Mouse (Mus musculus) naive thymus-derived CD4-positive, alpha-beta T cell, adult 2 months (primary cell): Measurements from ENCODE around the gene Col9a1.

Source experiments
- DNase-seq: peaks from one replicate; pipeline ENCODE4 v3.0.0-alpha.2; 2011; ENCODE audit warnings: low read depth

The Col9a1 gene

DNA sequence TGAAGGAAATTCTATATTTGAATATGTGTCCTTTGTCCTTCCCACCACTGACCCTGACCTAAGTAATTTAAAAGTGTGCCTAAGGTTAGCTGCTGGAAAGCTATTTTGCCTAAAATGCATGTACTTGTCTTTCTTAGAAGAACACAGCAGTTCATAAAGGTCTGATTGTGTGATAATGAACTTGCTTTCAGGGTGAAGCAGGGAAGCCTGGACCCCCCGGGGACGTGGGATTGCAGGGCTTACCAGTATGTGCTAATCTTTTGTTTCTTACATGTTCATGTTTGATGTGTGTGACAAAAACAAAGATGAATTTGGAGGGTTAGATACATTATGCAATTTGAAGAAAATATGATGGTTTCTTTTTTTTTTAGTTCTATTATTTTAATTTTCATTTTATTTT lies 44.8 kb downstream of the Col9a1 start:
- DNase-seq = no peak

DNA sequence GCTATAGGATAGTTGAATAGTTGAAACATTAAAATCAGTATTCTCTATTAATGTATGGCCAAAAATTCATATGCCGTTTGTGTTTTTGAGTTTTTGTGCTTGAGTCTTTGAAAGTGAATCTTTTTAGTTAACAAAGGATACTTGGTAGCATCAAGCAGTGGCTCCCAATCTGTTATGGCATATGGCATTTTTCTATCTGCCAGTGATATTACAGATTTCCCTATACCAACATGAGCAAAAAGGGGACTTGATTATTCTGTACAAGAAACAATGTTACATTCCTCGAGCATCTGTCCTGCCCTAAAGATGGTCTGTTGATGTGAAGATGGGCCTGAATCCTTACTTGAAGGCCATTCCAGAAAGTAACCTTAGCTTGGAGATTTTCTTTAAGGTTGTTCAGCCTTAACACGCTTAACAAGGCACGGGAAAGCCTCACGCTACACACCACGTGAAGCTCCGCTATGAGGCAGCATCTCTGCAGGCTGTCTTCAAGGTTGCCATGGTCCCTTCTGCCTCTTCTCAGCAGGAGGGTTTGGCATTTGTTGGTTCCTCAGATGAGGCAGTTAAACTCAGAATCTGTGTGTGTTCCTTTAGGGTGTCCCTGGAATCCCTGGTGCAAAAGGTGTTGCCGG lies 45.7 kb downstream of the Col9a1 start:
- DNase-seq = no peak

DNA sequence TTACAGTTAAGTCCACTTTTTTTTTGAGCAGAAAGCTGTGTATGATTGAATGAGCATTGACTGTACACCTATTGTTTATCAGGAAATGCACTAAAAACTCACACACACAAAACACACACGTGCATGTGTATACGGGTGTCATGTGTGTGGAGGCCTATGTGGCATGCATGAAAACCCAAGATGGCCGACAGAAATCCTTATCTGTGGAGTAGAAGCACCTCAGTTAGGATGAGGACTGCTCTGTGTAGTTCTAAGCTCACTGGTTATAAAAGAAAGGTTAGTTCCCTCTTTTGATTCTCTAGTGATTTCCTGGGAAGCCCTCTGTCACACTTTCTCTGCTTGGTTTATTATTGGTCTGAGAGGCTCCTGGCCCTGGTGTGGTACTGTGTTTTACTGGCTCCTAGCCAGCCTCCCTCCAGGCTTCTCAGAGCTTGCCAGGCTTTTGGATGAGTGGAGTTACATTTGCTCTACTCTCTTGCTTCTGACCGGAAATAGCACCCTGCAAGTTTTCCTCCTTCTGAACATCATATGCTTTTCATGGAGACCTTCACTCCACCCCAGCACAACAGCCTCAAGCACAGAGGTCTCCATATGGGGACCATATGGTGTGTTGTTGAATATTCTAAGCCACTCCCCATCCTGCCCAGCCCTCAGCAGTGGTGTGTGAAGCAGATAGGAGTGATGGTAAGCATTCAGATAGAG lies 48.6 kb downstream of the Col9a1 start:
- no peak for DNase-seq

DNA sequence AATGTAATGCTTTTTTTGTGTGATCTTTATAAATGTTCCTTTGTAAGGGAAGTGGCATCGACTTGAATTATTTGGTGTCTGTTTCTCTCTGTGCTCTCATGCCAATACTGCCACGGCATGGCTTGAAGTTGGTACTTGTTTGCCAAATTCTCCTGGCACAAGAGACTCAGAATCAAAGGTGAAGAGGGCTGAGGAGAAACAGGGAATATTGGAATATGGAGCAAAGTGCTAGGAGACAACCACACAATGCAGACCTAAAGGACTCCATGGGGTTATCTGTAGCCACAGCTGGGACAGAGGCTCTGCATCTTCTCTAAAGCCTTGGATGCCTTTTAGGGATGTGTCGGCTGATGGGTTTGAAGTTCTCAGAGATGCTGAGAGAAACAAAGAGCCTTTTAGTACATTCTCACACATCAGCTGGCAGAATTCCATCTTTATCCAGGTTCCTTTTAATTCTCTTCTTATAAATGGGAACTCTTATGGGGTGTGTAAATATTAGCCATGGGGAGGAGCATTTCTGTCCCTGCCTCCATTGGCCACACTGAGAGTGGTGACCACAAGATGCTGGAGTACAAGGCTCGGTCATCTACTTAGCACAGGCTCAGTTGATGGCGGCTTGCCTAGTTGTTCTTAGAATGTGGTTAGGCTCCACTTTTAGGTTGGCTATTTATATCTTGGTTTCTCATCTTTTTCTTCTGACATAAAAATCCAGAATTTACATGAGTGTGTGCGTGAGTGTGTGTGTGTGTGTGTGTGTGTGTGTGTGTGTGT lies 49.7 kb downstream of the Col9a1 start:
- no peak for DNase-seq

DNA sequence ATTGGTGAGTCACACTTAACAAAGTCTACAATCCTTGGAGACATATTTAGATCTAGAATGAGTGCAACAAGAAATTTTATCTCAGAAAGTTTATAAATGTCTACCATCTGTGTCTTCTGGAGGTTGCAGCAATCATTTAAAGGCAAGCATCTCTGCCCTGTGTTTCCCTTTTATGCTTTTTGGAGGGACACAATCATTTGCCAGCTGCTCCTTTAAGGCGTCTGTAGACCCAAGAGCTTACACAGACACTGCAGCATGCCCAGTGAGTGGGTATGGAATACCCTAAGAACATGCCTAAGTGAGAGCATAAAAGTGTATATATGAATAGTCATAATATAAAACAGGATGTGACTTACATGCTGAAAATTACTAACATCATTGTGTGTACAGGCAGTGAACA lies 52.1 kb downstream of the Col9a1 start:
- DNase-seq = no peak

DNA sequence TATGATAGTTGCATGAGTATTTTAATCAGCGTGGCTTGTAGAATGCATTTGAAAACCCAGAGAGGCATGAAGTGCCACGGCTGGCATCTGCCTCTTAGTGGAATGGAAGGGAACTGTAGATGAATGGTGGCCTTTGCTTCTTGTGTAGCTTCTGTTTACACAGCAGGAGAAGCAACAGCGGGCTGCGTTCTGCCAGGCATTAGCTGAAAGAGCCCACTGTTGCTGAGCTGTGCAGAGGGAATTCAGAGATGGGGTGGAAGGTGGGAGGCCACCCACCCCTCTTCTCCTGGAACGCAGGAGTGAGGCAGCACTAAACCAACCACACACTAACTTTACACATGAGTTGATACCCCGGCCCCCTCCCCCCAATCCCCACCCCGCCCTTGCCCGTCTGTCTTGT lies 53.0 kb downstream of the Col9a1 start:
- no peak for DNase-seq

DNA sequence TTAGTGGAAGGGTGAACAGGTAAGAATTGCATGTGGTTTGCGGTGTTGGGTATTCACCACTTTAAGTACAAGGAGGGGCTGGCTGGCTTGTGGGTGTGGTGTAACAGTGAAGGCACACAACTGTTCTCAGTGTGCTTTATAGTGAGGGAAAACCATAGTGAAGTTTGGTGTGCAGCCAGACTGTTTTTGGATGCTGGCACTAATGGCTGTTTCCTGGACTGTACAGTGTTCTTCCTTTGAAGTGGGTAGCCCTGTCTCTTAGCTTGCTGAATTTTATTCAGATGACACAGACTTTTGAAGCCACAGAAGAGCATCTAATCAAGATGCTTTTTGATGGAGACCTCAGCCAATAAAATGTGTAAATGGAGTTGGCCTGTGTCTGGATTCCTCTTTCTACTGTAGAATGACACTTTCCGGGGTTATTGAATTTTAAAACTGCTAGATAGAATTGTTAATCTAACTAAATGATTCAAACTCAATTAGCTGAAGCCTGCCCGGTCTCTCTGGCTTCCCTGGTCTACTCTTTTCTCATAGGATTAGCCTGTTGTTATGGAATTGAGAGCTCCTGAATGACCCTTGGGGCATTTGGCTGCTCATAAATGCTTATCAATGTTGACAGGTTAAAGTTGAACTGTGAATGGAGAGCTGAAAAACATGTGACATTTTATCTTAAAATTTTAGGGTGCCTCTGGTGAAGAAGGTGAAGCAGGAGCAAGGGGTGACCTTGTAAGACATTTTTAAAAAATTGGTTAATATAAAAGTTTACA lies 54.3 kb downstream of the Col9a1 start:
- no peak for DNase-seq

DNA sequence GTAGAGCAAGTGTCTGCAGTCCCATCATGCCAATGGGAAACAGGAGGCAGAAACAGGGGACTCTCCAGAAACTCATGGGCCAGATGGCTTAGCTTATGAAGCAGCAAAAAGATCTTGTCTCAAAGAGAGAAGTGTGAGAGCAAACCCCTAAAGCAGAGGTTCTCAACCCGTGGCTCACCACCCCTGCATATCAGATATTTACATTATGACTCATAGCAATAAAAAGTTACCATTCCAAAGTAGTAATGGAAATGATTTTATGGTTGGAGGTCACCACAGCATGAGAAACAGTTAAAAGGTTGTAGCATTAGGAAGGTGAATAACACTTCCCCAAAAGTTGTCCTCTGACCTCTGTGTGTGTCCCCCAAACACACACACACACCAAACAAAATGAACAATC lies 58.9 kb downstream of the Col9a1 start:
- no peak for DNase-seq

DNA sequence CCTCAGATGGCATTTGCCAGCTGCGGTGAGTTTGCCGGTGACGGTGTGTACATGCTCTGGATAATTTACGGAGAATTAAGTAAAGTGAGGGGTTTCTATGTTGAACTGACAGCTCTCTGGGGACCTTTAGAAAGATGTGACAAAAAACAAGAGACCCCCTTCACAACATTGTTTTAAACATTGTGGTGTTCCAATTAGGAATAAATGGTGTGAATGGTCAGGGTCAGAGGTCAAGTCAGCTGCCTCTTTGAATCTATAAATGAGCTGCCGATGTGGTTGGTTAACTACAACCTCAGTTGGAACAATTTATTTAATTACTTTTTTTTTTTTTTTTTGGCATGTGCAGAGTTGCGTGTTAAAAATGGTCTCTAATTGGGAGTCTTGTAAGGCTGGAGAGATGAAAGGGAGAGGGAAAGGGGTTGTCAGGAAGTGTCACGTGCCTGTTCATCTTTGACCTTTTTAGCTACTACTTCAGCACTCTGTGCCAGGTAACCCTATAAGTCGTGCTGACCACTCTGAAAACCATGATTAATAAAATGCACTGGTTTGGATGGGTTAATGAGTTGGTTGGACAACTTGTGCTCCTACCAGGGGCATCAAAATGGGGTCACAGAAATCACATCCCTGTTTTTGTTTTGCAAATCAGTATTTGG lies 62.8 kb downstream of the Col9a1 start:
- DNase-seq = no peak

DNA sequence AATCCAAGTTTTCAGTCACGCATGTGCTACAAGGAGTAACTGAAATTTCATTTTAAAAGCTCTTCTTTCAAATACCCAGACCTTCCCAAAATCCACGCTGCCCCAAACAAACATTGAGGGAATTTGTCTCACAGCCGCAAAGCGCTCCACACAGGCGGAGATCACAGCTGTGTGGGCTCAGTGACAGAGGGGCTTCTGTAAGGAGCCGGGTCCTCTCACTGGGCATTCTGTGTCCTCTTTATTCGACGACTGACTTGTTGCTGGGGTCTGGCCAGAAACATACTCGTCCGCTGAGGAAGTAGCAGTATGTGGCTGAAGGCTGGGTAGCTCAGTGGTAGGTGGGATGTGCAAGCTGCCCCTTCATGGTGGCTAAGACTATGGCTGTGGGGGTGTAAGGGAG lies 67.5 kb downstream of the Col9a1 start:
- DNase-seq = no peak

DNA sequence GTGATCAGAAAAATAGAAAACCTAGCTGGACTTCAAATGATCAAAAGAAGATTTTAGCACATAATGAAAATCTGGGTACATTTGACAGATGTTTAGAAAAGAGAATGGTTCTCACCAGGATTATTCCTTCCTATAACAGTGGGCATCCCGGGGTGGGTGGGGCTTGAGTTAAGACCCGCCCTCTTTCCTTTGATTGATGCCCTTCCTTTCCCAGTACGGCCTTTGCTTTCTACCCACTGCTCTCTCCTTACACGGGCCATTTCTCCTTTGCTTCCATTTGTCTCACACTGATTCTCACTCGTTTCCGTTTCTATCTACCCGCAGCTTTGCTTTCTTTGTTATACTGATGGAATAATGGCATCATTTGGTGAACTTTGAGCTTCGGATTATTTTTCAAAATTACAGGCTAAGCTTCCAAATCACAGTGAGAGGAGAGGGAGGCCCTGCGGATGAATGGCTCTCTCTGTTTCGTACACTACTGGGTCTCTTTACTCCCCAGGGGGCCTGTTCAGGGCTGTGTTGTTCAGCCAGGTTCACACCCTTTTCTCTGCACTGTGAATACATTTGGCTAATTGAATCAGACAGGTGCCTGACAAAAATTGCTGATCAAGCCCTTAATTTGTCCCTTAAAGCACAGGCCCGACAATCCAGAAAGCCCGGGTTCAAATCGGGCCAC lies 68.4 kb downstream of the Col9a1 start:
- DNase-seq = no peak

DNA sequence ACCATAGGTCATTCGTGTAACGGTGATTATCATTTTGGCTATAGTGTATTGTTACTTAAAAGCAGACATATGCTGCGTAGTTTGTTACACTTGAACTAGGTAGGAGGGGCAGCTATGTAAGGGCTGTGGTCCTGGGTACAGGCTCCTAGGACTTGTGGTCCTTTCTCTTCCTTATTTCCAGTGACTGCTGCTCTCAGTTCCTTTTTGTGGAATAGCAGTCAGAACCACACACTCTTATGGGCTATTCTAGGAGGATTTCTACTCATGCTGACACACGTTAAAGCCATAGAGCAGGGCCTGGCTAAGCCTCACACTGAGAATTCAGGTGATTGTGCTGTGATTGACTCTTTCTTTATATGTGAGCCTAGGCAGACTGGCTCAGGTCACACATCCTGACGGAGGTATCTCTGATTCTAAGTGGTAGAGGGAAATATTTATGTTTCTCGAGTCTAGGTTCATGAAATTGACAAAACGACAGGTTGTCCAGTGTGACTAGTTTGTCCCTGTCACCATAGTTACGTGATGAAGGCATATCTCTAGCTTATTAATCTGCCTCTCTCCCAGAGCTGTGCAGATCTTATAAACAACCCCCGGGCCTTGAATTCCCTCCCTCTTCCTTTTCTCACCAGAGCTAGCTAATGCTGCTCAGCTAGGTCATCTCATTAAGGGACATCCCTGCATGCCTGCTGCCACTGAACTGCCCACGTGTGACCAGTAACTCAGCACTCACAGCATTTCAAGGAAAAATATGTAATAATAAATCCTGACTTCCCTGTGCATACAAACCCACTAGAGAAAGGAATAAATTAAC lies 71.1 kb downstream of the Col9a1 start:
- DNase-seq = no peak

DNA sequence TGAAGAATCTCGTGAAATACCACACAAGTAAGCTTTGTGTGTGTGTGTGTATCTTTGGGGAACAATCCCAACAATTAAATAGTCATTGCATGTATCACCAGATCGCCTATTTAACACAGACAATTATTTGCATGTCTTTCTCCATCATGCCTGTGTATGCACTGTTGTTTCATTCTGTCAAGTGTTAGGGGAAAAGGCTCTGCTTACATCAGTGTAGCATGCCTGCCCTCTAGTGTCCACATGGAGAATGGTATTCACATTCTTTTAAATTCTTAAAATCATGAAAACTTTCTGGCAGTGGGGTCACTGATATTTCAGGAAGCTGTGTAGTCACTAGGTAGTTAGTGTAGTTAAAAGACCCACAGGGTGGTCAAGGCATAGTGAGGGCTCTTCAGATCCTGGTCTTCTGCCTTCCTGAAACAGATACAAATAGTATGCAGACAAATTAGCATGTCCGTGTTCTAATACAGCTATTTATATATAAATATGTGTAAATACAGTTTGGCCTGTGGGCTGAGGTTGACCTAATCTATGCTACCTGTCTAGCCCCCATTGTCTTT lies 71.8 kb downstream of the Col9a1 start:
- DNase-seq = peak; percentile 4

DNA sequence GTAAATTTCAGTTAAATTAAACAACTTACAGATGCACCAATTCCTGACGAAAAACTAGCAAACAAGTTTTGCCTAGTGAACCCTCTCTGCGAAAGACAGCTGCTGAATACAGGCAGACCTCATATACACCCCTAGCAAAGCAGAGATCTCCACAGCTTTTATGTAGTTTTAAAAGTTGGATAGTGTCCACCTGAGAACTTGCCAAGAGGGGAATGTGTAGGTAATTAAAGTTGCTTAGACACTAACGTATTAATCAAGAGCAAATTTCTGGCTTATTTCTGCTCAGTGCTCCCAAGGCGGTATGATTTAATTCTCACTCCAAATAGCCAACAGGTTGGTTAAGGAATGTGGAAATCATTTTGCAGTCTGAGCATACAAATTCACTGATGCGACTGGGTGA lies 80.6 kb downstream of the Col9a1 start:
- DNase-seq = no peak

DNA sequence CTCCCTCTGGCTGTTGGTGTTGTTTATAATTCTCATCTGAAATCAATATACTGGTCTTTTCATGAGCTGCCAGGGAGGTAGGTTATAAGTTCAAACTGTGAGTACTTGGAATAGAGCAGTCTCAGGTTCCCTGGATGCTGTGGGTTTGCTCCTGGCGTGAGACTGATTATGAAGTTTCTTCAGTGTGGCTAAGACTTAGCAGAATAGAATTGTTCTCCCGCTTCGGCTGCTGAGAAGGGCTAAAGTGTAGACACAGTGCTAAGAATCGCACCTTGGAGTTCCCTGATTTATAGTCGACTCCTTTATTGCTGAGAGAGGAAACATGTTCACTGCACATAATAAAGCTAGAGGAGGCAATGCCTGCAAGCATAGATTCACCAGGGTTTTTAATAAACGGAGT lies 82.0 kb downstream of the Col9a1 start:
- no peak for DNase-seq

DNA sequence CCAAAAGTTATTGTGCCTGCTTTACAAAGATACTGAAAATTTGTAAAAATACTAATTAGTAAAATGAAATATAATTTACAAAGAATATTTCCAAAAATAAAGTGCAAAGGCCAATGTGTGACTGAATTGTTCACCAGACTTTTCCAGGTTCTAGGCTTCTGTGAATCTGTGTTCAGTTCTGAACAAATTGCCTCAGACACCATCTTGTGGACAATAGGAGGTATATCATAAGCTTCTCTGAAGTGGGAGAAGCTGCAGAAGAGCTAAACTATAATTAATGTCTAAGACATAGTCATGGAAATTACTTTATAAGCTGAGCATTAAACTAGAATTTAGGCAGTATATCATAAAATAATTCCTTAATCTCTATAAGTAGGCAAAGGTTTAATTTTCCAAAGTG lies 83.8 kb downstream of the Col9a1 start:
- DNase-seq = no peak

DNA sequence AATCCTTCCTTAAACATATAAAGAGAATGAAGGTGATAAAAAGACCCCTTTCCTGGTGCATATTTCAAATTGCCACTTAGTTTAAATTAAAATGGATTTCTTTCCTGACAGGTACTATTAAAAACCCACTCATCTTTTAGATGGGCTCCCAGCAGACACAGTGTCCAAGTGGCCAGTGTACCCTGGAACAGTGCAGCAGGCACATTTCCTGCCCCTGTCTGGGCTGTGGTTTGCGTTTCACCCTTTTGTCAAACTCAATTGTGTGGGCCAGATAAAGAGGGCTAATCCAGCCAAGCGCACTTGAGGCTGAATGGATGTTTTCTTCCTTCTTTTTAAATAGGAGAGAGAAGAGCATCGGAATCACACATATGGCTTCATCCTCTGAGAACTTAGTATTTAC lies 89.6 kb downstream of the Col9a1 start:
- no peak for DNase-seq

DNA sequence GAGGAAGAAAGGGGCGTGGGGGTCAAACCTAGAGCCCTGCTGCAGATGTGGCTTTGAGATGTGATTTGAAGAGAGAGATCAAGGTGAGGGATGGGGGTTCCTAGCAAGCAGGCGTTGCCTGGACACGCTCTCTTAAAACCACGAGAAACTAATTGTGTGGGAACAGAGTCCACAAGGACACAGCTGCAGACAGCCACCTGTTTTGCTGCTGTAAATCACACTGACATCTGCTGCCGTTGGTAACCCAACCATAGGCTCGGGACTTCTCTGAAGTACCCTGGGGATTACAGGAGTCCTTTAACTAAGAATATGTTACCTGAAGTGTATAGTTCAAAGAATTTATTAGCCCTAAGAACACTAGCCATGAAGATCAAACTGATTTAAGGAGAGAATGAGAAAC lies 109.0 kb downstream of the Col9a1 start:
- no peak for DNase-seq

DNA sequence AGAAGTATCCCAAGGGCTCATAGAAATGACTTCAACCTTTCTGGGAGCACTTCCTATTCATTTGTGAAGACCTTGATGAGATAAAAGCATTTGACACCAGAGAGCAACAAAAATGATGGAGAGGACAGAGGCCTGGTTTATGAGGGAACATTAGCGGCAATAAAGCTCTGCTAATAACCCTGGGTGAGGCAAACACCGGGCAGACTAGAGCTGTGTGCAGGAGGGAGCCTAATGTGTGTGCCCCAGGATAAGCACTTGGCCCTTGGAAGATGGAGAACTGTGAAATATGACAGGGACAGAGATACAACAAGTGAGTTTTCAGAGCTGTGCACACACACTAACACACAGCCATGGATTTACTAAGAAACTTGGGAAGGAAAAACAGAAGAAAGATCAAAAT lies 115.1 kb downstream of the Col9a1 start:
- DNase-seq = no peak
